Mouse (Mus musculus) megakaryocyte, embryonic 14.5 days (primary cell): ENCODE results near the gene Rnasek.

Source experiments
- FLI1 ChIP-seq: IDR thresholded peaks from 2 replicates; pipeline ENCODE4 v1.6.1; 2012; ENCODE audit warnings: low read length, inconsistent platforms, mixed read lengths
- GATA1 ChIP-seq: IDR thresholded peaks from 3 replicates; pipeline ENCODE4 v1.6.1; 2012; ENCODE audit warnings: mixed read lengths, low read length, inconsistent platforms, borderline replicate concordance

- TF ChIP-seq GATA1 (no peak), FLI1 (no peak)
Measured at GRCm38 (mm10) chr11:70199107-70199506, 40.5 kb downstream of the Rnasek start.
